Mouse (Mus musculus): ENCODE measurements around the gene Hsd17b7. TPM values are rescaled to one million over a fixed set of nuclear protein-coding genes. Genes with fewer than 3 reads are reported as not detected.

Hsd17b7 gene
- polyA plus RNA-seq, 1 experiment from 2014 or later, result 24.0 TPM

DNA sequence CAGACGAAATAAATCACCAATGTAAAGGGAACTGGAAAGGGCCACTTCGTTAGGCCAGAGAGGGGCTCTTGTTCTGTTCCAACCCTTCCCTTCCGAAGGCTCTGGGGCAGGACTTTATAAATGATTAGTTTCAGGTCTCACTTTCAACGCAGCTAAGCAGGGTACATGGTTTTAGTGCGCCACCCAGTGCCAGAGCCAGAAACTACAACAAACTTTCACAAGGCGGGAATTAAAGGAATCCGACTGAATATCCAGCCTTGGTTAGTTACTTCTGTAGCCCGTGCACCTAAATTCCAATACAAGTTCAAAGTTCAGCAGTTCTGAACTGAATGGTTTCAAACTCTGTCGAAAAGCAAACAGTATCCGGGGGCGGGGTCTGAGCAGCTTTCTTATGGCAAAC lies 49.8 kb downstream of the Hsd17b7 start:
- WGBS, result 6% methylated on average over 11 of the region's 11 CpGs
- ATAC-seq (ENCODE audit: insufficient number of reproducible peaks, insufficient read depth, low FRiP score, low read depth), result no peak
- H3K9me3 ChIP-seq (ENCODE audit: control insufficient read depth, low read length), result no peaks in the 10 kb centered on the region
- H3K27ac ChIP-seq (replicated peaks in 1 of 2; ENCODE audit: control insufficient read depth in 1 of 2, insufficient read depth in 1 of 2, low read depth in 2 of 2, low read length in 2 of 2), result no peak overlapping the region
- H3K4me1 ChIP-seq (ENCODE audit: control insufficient read depth in 2 of 2, insufficient read depth in 2 of 2, low read length in 2 of 2), result 0 out of 4 replicates have a peak, but pooled peaks cover 0 to 2% of the 10 kb centered on the region in 2 experiments
- peaks cover 3% of the 10 kb centered on the region for H3K27me3 ChIP-seq (ENCODE audit: control insufficient read depth, insufficient read depth, low read length)
- H3K4me3 ChIP-seq (ENCODE audit: control insufficient read depth in 1 of 2, insufficient read depth in 1 of 2, low read depth in 1 of 2, low read length in 2 of 2), result no peak overlapping the region
- H3K36me3 ChIP-seq (ENCODE audit: control insufficient read depth, insufficient read depth, low read length), result no peaks in the 10 kb centered on the region
- peak overlapping the region; percentile 11 for H3K4me2 ChIP-seq (ENCODE audit: low read length)
- H3K9ac ChIP-seq (ENCODE audit: low read length), result peak overlapping the region; percentile 35; the same call in 1 of the 2 replicates

GRCm38 (mm10) chr1:169917998-169918397 lies 51.0 kb downstream of the Hsd17b7 start:
- 0 out of 4 replicates have a peak, but pooled peaks cover 0 to 2% of the 10 kb centered on the region in 2 experiments for H3K4me1 ChIP-seq (ENCODE audit: control insufficient read depth in 2 of 2, insufficient read depth in 2 of 2, low read length in 2 of 2)
- no peak overlapping the region for H3K4me3 ChIP-seq (ENCODE audit: control insufficient read depth in 1 of 2, insufficient read depth in 1 of 2, low read depth in 1 of 2, low read length in 2 of 2)
- WGBS, result 25% methylated on average over 4 of the region's 4 CpGs
- H3K36me3 ChIP-seq (ENCODE audit: control insufficient read depth, insufficient read depth, low read length), result no peaks in the 10 kb centered on the region
- no peak overlapping the region for H3K4me2 ChIP-seq (ENCODE audit: low read length)
- H3K9ac ChIP-seq (ENCODE audit: low read length), result no peak overlapping the region
- ATAC-seq (ENCODE audit: insufficient number of reproducible peaks, insufficient read depth, low FRiP score, low read depth), result no peak
- H3K27ac ChIP-seq (replicated peaks in 1 of 2; ENCODE audit: control insufficient read depth in 1 of 2, insufficient read depth in 1 of 2, low read depth in 2 of 2, low read length in 2 of 2), result no peak overlapping the region
- H3K9me3 ChIP-seq (ENCODE audit: control insufficient read depth, low read length), result no peaks in the 10 kb centered on the region
- H3K27me3 ChIP-seq (ENCODE audit: control insufficient read depth, insufficient read depth, low read length), result peaks cover 3% of the 10 kb centered on the region

DNA sequence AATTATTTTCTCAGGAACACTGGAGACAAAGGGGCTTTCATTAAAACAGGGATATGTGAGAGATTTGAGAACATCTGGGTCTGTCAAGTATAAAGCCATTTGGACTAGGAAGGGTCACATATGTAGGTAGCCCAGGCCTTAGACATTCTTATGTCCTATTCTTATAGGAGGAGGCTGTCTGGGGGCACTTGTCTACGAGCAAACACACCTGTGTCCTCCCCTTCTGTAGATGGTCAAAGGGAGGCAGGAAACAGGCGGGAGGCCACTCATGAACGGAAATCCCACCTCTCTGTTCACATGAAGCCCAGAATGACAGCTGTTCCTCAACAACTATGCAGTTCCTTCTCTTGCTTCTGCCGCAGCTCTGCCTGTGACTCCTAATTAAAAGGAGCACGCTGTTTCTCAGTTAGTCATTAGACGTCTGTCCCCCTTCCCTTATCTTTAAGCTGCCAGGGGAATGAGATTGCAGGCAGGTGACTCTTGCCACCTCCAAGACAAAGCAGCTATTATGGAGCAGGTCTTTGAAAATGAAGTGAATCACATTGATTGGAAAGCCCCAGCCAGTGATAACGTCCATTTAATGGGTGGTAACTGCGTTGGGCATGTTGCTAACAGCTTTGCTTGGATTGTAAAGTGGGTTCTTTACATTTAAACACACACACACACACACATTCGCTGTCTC lies 51.8 kb downstream of the Hsd17b7 start:
- WGBS, result 41% methylated on average over 9 of the region's 9 CpGs
- H3K4me2 ChIP-seq (ENCODE audit: low read length), result no peak overlapping the region
- no peaks in the 10 kb centered on the region for H3K9me3 ChIP-seq (ENCODE audit: control insufficient read depth, low read length)
- peaks cover 3% of the 10 kb centered on the region for H3K27me3 ChIP-seq (ENCODE audit: control insufficient read depth, insufficient read depth, low read length)
- H3K4me1 ChIP-seq (ENCODE audit: control insufficient read depth in 2 of 2, insufficient read depth in 2 of 2, low read length in 2 of 2), result 0 out of 4 replicates have a peak, but pooled peaks cover 0 to 2% of the 10 kb centered on the region in 2 experiments
- no peak overlapping the region for H3K4me3 ChIP-seq (ENCODE audit: control insufficient read depth in 1 of 2, insufficient read depth in 1 of 2, low read depth in 1 of 2, low read length in 2 of 2)
- H3K9ac ChIP-seq (ENCODE audit: low read length), result no peak overlapping the region
- H3K36me3 ChIP-seq (ENCODE audit: control insufficient read depth, insufficient read depth, low read length), result no peaks in the 10 kb centered on the region
- no peak overlapping the region for H3K27ac ChIP-seq (replicated peaks in 1 of 2; ENCODE audit: control insufficient read depth in 1 of 2, insufficient read depth in 1 of 2, low read depth in 2 of 2, low read length in 2 of 2)
- no peak for ATAC-seq (ENCODE audit: insufficient number of reproducible peaks, insufficient read depth, low FRiP score, low read depth)

DNA sequence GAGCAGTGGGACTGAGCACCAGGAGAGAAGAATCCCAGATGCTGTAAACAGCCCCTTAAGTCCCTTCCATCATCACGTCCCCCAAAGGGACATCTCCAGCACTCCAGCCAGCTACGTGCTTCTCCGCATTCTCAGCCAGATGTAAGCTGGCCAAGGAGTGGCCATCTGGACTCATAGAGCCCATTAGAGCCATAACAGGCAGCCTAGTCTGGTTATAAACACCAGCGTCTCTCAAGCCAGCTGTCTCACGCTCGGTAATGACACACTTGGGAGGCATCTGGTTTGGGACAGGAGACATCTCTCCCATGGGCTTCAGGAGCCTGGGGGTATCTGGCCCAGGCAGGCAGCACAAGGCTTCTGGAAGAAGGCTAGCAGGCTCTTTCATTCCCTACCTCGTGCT lies 52.4 kb downstream of the Hsd17b7 start:
- Histone ChIP-seq H3K9ac (ENCODE audit: low read length) (no peak overlapping the region), H3K27me3 (ENCODE audit: control insufficient read depth, insufficient read depth, low read length) (peaks cover 3% of the 10 kb centered on the region), H3K36me3 (ENCODE audit: control insufficient read depth, insufficient read depth, low read length) (no peaks in the 10 kb centered on the region), H3K27ac (replicated peaks in 1 of 2; ENCODE audit: control insufficient read depth in 1 of 2, insufficient read depth in 1 of 2, low read depth in 2 of 2, low read length in 2 of 2) (no peak overlapping the region), H3K4me2 (ENCODE audit: low read length) (no peak overlapping the region), H3K9me3 (ENCODE audit: control insufficient read depth, low read length) (no peaks in the 10 kb centered on the region), H3K4me1 (ENCODE audit: control insufficient read depth in 2 of 2, insufficient read depth in 2 of 2, low read length in 2 of 2) (0 out of 4 replicates have a peak, but pooled peaks cover 0 to 2% of the 10 kb centered on the region in 2 experiments), H3K4me3 (ENCODE audit: control insufficient read depth in 1 of 2, insufficient read depth in 1 of 2, low read depth in 1 of 2, low read length in 2 of 2) (no peak overlapping the region)
- WGBS, result 29% methylated on average over 7 of the region's 7 CpGs
- no peak for ATAC-seq (ENCODE audit: insufficient number of reproducible peaks, insufficient read depth, low FRiP score, low read depth)

- Histone ChIP-seq H3K4me1 (ENCODE audit: control insufficient read depth in 2 of 2, insufficient read depth in 2 of 2, low read length in 2 of 2) (0 out of 4 replicates have a peak, but pooled peaks cover 0 to 2% of the 10 kb centered on the region in 2 experiments), H3K9ac (ENCODE audit: low read length) (no peak overlapping the region), H3K27ac (replicated peaks in 1 of 2; ENCODE audit: control insufficient read depth in 1 of 2, insufficient read depth in 1 of 2, low read depth in 2 of 2, low read length in 2 of 2) (no peak overlapping the region), H3K27me3 (ENCODE audit: control insufficient read depth, insufficient read depth, low read length) (no peaks in the 10 kb centered on the region), H3K36me3 (ENCODE audit: control insufficient read depth, insufficient read depth, low read length) (no peaks in the 10 kb centered on the region), H3K9me3 (ENCODE audit: control insufficient read depth, low read length) (no peaks in the 10 kb centered on the region), H3K4me2 (ENCODE audit: low read length) (no peak overlapping the region), H3K4me3 (ENCODE audit: control insufficient read depth in 1 of 2, insufficient read depth in 1 of 2, low read depth in 1 of 2, low read length in 2 of 2) (no peak overlapping the region)
- ATAC-seq (ENCODE audit: insufficient number of reproducible peaks, insufficient read depth, low FRiP score, low read depth), result no peak
- WGBS, result 75% methylated on average over 6 of the region's 6 CpGs
These were observed 57.5 kb downstream of the Hsd17b7 start for GRCm38 (mm10) chr1:169911526-169911925.

DNA sequence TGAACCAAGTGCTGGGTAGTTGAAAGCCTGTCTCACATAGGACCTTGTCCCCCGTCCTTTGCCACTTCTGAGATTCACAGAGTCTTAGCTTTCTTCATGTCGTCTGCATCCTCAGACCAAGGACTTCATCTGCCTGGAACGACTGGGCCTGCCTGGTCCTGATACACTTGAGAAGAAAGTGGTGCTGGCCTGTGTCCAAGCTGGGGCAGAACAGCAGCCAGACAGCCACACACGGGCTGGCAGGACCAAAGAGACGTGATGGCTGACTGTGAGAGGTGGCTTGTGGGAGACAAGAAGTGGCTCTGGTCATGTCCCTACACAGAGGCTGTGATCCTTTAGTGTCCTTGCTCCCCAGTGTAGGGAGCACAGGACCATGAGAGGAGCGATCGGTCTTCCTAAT lies 58.3 kb downstream of the Hsd17b7 start:
- peak overlapping the region in 1 of 2 experiments; percentile 36; a peak in 1 of 4 replicates for H3K27ac ChIP-seq (replicated peaks in 1 of 2; ENCODE audit: control insufficient read depth in 1 of 2, insufficient read depth in 1 of 2, low read depth in 2 of 2, low read length in 2 of 2)
- H3K4me1 ChIP-seq (ENCODE audit: control insufficient read depth in 2 of 2, insufficient read depth in 2 of 2, low read length in 2 of 2), result 0 out of 4 replicates have a peak, but pooled peaks cover 0 to 2% of the 10 kb centered on the region in 2 experiments
- H3K9me3 ChIP-seq (ENCODE audit: control insufficient read depth, low read length), result no peaks in the 10 kb centered on the region
- H3K27me3 ChIP-seq (ENCODE audit: control insufficient read depth, insufficient read depth, low read length), result no peaks in the 10 kb centered on the region
- H3K36me3 ChIP-seq (ENCODE audit: control insufficient read depth, insufficient read depth, low read length), result no peaks in the 10 kb centered on the region
- 59% methylated on average over 7 of the region's 7 CpGs for WGBS
- no peak for ATAC-seq (ENCODE audit: insufficient number of reproducible peaks, insufficient read depth, low FRiP score, low read depth)
- H3K4me2 ChIP-seq (ENCODE audit: low read length), result no peak overlapping the region
- no peak overlapping the region for H3K4me3 ChIP-seq (ENCODE audit: control insufficient read depth in 1 of 2, insufficient read depth in 1 of 2, low read depth in 1 of 2, low read length in 2 of 2)
- no peak overlapping the region for H3K9ac ChIP-seq (ENCODE audit: low read length)

- Histone ChIP-seq H3K9me3 (ENCODE audit: control insufficient read depth, low read length) (no peaks in the 10 kb centered on the region), H3K4me2 (ENCODE audit: low read length) (no peak overlapping the region), H3K27ac (replicated peaks in 1 of 2; ENCODE audit: control insufficient read depth in 1 of 2, insufficient read depth in 1 of 2, low read depth in 2 of 2, low read length in 2 of 2) (no peak overlapping the region), H3K4me1 (ENCODE audit: control insufficient read depth in 2 of 2, insufficient read depth in 2 of 2, low read length in 2 of 2) (0 out of 4 replicates have a peak, but pooled peaks cover 0 to 2% of the 10 kb centered on the region in 2 experiments), H3K4me3 (ENCODE audit: control insufficient read depth in 1 of 2, insufficient read depth in 1 of 2, low read depth in 1 of 2, low read length in 2 of 2) (no peak overlapping the region), H3K27me3 (ENCODE audit: control insufficient read depth, insufficient read depth, low read length) (no peaks in the 10 kb centered on the region), H3K9ac (ENCODE audit: low read length) (no peak overlapping the region), H3K36me3 (ENCODE audit: control insufficient read depth, insufficient read depth, low read length) (no peaks in the 10 kb centered on the region)
- WGBS, result 81% methylated on average over 6 of the region's 6 CpGs
- ATAC-seq (ENCODE audit: insufficient number of reproducible peaks, insufficient read depth, low FRiP score, low read depth), result no peak
These were observed 59.4 kb downstream of the Hsd17b7 start for GRCm38 (mm10) chr1:169909659-169910058.
